Mouse (Mus musculus): Measurements from ENCODE around the gene Mfap3. TPM values are rescaled to one million over a fixed set of nuclear protein-coding genes. Genes with fewer than 3 reads are reported as not detected.

Gene Mfap3
- total RNA-seq, 2 experiments from 2014 or later: 7.6 to 10.8 TPM

DNA sequence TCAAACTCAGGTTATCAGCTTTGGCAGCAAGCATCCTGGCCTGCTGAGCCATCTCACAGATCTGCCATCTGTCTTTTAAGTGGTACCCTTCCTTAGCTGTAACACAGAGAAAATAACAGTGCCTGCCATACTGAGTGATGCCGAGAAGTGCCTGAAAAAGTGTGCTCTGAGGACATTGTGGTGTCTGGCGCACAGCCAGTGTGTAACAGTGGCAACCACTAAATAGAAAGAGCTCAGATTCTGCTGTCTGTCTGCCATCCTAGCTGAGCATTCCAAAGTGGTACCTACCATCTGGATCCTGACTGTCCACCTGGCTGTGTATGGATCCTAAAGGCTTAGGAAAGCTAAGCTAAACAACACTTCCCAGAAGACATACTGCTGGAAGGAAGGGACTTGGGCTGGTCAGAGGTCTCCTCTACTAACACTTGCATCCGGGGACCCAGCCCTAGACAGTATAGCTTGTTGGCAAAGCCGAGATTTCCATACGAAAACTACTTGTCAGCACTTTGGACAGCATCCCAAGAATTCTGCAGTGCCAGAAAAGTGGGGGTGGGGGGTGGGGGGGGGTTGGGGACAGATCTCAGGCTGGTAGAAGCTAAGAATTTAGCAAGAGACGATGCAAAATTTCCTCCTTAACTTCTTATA lies 58.5 kb downstream of the Mfap3 start:
- ATAC-seq (replicated peaks; ENCODE audit: low FRiP score, poor library complexity, severe bottlenecking): no peak

GRCm38 (mm10) chr11:57582818-57583635 lies 64.6 kb downstream of the Mfap3 start:
- no peak for ATAC-seq (replicated peaks; ENCODE audit: low FRiP score, poor library complexity, severe bottlenecking)

Other genes starting within 250 kb of the Mfap3 start
- gene Fam114a2, start within 50 bp of the Mfap3 start, total RNA-seq (2015; ENCODE audit: low replicate concordance): 28.4 and 29.5 TPM in 2 replicates
- 59.7 and 70.8 TPM in 2 replicates for gene Fam114a2, start within 50 bp of the Mfap3 start, total RNA-seq (2017; ENCODE audit: low replicate concordance)
- gene Galnt10, start 126.8 kb downstream of the Mfap3 start, total RNA-seq (2015; ENCODE audit: low replicate concordance): 39.4 and 43.5 TPM in 2 replicates
- 102 and 103 TPM in 2 replicates for gene Galnt10, start 126.8 kb downstream of the Mfap3 start, total RNA-seq (2017; ENCODE audit: low replicate concordance)